Mouse (Mus musculus) granulocyte monocyte progenitor cell, adult 5-6 weeks (primary cell): ENCODE measurements at regions not wholly inside any gene's neighbourhood (a gene's known extent, or its start where the extent isn't known, plus 50 kb on each side); places are given as distances from the start of the nearest gene placed in this dataset.

Experiments
- ATAC-seq: replicated peaks from 2 replicates; pipeline ENCODE4 v1.8.0; 2016; ENCODE audit warnings: mild to moderate bottlenecking, moderate TSS enrichment, inconsistent platforms; ENCODE audit not compliant: poor library complexity, severe bottlenecking

DNA sequence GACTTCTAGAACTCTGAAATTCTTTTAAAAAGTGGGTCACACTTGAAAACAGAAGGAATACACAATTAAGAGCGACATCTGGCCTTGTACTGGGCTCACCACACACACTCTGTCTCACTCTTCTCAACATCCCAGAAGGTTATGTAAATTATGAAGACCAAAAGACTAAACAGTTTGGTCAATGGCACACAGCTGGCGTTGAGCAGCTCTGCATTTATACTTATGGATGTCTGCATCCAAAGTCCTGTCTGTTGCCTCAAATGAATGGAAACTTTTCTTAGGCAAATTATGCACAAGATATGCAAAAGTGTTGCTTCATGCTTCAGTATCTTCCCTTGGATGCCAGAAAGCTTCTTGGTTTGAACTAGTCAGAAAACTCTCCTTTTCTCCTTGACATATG is 323.5 kb downstream of the Ppp3ca start:
- ATAC-seq = no peak

DNA sequence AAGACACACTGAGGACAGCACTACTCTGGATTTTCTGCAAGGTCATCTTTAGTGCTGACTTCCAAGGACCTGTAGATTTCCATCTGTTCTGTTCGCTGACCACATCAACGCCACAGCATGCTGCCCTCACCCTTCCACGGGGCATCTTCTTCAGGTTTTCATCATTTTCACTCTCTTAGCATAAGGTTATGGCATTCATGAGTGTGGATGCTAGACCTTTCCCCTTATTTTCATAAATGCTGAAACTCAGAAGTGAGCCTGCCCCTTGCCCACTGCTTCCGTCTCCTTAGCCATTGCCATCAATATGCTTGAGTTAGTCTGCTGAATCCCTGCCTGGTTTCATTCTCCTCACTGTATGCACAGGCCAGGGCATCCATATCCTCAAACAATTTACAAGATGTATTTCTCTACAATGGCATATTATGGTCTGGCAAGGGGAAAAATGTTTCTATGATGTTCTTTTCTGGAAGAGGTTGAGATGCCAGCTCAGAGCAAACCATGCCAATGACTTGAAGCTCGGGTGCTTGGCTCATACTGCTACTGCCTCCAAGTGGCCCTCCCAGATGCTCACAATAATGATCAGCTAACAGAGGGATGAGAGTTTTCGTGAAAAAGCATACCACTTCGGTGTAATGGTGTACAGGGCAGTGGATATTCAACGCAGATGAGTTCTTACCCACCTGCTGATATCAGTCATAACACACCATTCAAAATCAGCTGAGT is 324.6 kb downstream of the Ppp3ca start:
- no peak for ATAC-seq

DNA sequence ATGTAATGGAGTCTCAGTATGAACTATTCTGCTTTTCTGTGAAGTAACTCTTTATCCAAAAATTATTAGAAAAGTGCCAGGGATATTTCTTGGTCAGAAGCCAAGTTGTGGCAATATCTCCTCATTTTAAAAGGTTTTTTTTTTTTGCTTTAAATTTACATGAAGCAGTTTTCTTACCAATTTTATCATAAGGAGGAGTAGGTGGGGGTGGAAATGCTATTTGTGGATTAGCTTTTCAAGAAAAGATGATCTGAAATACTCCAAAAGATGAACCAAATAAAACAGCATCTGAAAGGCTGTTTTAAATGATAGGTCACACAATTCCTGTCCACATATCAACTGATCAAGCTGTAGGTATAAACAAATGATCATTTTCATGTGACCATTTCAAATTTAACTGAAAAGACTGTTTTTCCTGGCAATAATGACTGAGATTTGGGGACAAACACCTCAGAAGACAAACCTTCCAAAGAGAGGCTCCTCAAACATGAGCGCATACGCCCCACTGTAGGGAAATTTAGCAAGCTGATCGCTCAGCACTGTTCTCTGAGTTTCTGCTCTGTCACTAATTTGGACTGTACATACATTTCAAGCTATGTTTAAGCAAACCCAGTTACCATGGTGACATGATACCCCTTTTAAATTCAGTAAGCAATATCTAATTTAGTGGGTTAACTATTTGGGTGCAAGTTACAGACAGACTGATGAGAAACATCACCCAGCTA is 325.8 kb downstream of the Ppp3ca start:
- ATAC-seq = no peak

DNA sequence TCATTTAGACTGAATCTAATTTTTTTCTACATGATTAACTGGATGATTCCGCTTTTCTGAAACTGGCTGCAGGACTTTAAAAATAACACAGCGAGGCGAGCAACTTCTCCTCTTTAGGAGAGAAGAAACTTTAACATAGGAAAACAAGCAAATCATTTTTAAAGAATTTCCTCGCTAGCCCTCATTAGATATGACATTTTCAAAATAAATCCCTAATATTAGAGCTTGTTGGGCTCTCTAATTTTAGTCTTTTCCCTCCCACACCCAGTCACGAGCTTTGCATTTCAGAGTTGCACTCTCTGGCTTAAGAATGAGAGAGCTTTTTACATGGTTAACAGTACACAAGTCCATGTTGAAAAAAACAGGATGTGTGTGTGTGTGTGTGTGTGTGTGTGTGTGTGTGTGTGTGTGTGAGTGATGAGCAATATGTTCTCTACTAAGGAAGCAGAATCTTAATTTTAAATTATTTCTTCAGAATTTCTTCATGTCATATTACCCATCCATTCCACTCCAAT is 326.5 kb downstream of the Ppp3ca start:
- no peak for ATAC-seq

DNA sequence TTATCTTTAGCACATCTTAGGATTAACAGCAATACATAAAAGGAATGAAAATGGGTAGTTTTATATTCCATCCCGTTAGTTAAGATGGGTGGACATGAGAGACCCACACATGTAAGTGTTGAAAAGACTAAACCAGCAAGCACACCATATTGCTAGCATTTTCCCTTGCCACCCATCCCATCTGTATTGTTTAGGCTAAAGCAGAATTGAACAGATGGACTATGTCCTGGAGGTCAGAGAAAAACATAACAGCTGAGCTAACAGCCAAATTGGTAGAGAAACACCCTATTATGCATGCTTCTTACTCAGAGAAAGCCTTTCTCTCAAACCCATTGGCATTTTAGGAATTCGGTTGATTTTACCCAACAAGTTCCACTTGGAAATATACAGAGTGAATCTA is 329.3 kb upstream of the Emcn start:
- ATAC-seq = no peak

DNA sequence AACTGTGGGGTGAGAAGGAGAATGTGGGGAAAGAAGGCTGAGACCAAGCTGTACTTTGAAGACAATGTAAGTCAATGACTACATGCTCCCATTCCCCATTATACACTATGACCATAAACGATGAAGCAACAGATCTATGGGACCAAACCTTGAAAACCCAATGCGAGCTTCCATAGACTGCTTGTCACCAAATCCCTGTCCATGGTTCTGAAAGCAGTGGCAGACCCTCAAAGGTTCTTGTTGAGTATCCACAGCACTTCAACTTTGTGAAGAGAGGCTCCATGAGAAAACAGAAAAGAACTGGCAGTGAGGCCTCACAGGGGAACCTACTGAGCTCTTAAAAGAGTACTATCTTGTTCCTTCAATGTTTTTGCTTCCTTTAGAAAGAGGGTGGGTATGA is 326.2 kb upstream of the Emcn start:
- ATAC-seq = no peak

DNA sequence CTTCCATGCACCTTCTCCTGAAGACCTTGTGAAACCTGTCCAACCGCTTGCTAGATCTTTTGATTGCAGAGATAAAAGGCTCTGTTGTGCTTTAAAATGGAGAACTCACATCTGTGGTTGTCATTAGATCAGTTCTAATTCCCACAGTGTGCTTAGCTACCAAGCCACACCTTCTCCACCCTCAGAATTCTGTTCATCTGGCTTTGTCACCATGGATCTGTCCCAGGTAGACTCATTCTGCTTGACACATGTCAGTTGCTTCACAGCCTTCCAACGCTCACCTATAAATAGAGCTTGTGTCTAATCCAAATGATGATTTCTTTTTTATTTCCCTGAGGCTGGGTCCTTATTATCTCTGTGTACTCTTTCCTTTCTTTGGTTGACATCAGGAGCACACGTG is 325.7 kb upstream of the Emcn start:
- ATAC-seq = no peak

DNA sequence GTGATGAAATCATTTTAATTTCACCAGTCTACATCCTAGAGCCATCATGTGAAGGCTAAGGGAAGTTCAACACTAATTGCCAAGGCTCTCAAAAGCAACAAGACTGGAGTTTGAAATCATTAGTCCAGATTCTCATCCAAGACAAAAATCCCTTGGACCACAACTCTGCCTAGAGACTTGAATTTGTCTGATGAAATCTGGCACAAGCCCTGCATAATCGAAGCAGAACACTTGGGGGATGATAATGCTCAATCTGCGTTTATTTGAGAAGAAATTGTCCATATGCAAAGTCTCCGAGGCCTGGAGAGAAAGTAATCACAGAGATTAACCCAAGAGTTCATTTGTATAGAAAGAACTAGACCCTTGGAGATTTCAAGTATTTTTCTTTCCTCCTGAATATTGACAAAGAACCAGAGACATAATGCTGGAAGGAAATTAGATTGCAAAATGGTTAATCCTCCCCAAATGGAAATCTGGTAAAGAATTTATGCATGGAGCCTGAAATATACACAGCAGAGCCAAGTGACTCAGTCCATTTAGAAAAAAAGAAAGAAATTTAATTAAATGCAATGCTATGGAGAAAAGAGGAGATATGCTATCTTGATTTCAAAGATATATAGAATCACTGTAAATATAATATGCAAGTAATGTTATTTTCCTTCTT is 320.8 kb upstream of the Emcn start:
- no peak for ATAC-seq

DNA sequence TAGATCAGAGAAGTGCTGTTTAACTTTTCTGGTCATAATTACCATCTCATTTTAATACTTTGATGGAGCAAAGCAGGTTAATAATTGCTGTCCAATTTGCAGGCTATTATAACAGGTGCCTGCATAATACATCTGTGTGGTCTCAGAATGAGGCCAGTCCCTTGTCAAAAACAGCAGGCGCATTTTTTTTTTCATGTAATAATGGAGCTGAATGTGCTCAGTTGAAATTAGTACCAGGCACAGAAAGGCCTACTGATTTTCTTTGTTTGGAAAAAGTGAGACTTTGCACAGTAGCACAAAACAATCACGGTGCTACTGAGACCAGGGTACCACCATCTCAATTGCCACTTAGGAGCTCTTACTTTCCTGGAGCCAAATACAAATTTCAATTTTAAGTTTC is 311.3 kb upstream of the Emcn start:
- ATAC-seq = no peak

DNA sequence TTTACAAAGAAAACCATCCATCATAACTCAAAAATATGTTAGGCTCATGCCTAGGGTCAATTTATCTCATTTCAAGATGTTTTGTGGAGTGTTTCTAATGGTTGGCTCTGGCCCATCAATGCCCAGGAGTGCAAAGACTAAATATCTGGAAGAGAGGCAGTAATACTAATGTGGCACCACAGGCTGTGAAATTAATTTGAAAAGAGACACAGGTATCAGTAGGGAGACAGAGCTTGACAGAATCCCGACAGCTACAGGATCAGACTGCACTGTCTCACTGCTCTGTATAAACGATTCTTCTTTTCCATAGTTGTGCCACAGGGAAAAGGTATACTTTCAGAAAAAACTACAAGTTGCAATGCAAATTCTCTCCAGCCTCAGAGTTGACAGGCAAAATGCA is 308.1 kb upstream of the Emcn start:
- ATAC-seq = no peak

DNA sequence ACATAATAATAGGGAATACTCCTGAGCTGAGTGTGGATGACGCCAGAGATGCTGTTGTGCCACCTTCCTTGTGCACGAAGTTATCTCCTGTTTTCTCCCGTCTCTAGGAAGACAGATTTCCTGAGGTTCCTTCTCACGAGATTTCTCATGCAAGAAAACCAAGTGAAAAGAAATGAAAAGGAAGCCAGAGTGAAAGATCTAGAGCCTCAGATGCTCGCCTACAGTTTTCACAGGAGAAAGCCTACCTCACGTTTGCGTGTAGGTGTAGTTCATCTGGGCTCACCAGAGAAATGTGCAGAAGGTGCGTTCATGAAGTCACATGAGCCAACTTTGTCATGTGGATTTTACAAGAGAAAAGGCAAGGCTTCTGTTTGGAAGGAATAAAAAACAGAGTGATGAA is 301.2 kb upstream of the Emcn start:
- ATAC-seq = no peak

DNA sequence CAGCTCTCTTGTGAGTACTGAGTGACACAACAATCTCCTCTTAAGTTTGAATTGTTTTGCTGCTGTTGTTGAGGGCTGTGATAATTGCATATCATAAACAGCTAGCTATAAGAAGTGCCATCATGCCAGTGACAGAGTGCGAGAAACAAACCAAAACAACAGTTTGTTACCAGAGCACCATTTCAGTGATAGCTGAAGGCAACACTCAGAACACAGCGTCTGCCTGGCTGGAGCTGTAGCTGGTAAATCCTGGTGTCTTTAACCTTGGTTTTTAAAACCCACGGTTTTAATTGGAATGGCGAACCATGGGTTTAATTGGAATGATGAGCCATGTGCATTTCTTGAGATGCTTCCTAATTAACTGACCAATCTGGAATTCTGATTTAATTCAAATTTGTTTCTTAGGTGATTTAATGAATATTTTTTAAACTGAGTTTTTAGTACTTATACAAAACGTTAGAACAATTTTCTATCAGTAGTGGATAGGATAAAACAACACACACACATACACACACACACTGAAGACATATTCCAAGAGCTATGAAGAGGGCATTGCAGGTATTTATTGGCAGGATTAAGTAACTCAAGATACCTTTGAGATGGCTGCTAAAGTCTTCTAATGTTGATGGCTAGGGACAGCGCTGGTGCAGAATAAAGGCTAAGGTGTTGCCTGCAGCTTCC is 284.2 kb upstream of the Emcn start:
- no peak for ATAC-seq

DNA sequence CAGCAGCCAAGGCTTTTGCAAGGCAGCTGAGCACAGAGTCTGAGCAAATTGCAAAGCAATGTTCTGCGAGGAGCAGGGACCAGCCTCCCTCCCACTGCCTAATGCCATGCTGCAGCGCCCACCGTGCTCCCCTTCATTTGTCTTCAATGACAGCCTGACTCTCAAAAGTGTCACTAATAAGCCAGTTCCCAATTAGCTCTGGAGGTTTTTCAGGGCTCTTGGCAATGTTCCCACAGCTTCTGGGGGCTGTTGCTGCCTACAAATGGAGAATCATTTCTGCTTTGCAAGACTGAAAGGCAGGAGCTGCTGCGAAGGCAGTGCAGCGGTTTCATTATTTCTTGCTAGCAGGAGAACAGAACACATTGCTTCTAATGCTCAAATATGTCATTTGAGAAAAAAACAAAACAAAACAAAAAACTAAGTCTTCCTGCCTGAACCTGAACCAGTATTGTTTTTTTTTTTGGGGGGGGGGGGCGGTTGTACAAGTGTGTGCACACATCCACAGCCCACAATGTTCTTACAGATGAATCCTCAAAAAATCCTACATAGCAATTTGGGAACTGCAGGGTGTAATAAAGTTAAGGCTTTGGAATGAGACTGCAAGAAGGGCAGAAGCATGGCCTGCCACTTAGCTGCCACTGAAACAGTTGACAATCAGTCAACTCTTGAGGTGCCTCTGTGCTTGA is 283.5 kb upstream of the Emcn start:
- no peak for ATAC-seq

DNA sequence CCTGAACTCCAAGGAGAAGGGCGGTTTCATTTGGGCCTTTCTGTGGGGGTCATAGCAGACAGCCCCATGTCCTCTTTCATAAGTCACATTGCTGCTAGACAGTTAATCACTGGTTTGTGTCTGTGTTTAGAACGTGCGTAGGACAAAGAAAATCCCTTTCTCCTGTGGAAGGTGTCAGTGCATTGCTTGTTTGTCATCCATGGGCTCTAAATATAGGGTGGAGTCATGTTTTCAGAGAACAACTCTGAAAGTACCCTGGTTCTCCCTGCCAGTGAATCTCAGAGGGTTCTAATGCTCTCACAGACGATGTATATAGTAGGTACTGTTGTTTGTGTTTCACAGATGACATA is 283.0 kb upstream of the Emcn start:
- ATAC-seq = no peak

DNA sequence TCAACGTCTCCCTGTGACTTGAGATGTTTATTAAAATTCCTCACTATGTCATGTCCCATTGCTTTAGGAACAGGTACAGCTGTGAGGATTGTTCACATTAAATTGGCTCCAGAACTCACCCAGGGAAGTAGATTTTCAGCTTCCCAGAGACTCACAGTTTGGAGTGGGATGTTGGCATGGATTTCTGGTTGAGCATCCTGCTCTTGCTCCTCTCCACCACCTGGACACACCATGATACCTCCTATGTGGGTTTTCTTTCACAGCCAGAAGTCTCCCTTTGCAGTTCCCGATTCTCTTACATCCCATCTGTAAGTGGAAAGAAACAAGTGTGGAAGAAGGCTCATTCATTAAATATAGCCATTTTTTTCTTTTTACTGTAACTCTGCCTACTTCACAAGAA is 278.8 kb upstream of the Emcn start:
- ATAC-seq = no peak

DNA sequence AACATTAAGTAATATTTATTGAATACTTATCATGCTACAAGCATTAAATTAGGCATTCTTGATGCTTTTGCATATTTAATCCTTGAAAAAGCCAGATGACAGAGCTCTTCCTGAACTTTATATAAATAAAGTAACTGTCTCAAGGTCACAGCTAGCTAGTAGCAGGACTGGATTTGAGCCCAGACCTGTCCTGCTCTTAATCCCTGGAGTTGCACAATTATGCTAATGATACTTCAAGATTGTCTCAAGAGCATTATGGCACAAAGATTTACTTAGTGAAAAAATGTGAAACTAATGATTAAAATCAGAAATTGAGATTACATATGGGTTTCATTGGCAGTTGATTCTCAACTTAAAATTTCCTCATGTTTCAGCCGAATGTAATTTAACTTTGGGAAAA is 273.5 kb upstream of the Emcn start:
- ATAC-seq = no peak

DNA sequence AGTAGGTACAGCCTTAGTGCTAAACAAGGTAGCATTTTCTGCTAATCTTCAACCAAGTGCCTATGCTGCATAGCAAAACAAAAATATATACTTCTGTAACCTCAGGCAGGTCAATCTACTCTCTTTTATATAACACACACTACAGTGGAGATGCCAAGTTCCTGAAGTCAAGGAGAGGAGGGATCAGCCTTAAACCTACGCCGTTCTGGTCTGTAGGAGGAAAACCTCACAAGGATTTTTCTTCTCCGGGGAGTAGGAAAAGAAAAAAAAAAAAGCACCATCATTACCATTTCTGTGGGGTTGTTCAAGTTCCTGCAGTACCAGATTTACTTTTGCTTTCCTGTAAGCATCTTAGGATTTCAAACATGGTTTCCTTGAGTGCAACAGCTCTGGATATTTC is 271.5 kb upstream of the Emcn start:
- ATAC-seq = no peak

DNA sequence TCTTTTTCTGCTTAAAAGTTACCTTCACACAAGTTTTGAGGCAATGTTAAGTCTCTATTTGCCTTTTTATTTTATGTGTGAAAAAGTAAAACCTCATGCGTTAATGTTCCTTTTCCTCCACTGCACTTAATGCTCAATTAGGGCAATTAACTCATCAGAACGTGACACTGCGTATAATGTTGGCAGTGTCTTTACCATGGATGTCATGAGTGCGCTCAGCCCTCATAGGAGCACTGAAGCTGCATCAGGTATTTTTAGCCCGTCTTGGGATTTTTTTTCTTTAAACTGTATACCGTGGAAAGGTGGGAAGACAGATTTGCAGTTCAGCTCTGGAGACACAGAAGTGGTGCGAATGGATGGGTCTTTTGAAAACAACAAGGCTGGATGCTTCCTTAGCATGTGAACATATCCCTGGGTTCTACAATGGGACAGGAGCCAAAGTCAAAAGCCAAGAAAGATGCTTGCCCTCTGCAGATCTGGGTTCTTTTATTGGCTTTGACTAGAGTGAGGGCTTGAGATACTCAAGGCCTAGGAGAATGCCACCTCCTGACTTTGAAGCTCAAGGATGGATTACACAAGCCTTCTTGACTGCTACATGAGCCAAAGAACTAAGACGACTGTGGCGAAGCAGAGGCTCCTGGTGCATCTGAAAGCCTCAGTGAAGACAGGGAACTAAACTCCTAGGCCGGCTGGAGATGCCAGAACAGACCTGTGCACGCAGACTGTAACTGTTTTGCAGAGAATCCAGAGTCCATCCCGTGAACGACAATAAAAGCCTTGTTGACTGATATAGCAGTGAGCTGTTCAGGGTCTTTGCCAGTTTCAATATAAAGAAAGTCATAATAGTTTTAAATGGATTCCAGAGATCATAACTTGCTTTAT is 262.9 kb upstream of the Emcn start:
- ATAC-seq = no peak

DNA sequence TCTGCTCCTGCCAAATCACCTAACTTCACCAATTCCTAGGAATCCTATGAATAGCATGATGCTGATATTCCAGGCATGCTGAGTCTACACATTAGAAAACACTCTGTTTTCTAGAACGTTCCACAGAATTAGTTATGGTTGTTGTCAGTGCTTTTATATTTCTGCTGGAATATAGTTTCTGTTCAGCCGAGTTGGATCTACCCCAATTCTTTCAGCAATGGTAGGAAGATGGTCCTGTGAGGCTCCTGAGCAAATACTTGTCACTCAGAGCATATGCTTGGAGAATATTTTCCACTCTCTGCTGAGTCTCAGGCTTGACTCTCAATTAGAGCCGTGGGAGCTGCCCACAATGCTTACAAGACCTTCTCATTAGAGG is 262.3 kb upstream of the Emcn start:
- no peak for ATAC-seq

DNA sequence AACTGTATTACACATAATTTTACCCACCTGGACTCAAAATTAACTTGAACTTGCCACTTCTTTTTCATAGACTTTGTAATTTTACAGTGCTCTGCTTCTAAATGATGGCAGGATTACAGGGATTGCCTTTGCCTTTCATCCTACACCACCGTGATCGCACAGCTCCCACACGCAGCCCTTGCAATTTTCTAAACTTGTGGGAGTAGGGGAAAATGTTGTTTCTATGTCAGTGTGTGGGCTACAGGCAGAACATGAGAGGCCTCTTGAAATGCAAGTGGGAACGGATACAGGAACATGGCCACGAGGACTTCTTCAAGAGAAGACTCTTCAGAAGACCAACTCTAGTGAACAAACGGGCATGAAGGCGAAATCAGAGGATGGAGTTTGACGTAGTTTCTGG is 254.0 kb upstream of the Emcn start:
- ATAC-seq = no peak
